Mouse (Mus musculus) ES-Bruce4 (cell line): ENCODE measurements around the gene Ganab.

Experiments used
- CTCF ChIP-seq: IDR thresholded peaks from one replicate; pipeline ENCODE4 v1.8.1; 2011; ENCODE audit warnings: low read depth, low read length
- EP300 ChIP-seq: IDR thresholded peaks from 2 replicates; pipeline ENCODE4 v1.6.1; 2011; ENCODE audit warnings: low read depth, low read length; ENCODE audit not compliant: insufficient read depth

DNA sequence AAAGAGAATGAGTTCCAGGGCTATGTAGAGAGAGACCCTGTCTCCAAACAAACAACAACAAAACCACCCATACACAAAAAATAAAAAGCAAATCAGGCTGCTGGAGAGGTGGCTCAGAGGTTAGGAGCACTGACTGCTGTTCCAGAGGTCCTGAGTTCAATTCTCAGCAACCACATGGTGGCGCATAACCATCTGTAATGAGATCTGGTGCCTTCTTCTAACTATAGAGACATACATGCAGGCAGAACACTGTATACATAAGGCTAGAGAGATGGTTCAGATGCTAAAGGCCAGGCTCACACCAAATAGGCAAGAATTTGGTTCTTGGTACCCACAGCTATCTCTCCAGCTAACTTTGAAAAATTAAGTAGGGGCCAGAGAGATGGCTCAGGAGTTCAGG, 38.9 kb upstream of the Ganab start:
- TF ChIP-seq CTCF (peak; percentile 37), EP300 (no peak)
